In genomic region chr5:97980472-97980871, GRCm38 (mm10) we compare ENCODE assay signal across 7 mouse cellular contexts. TPM values are rescaled to one million over a fixed set of nuclear protein-coding genes. Genes with fewer than 3 reads are reported as not detected.
DNase-seq lines count a peak whose midpoint lies in the region; ATAC-seq lines count a peak whose summit lies in the region.

No protein-coding gene starts in this region.

- ATAC-seq in forebrain, embryonic 16.5 days: peak; percentile 63
- peak; percentile 41; the same call in 1 of the 2 replicates for ATAC-seq in intestine, embryonic 15.5 days
- no peak for ATAC-seq in stomach, embryonic 15.5 days (ENCODE audit: insufficient read depth, low FRiP score, low read depth)

- H3K9me3 ChIP-seq in forebrain, embryonic 16.5 days (ENCODE audit: control insufficient read depth, low read length): no peaks in the 10 kb centered on the region
- no peaks in the 10 kb centered on the region for H3K9me3 ChIP-seq in intestine, embryonic 15.5 days
- H3K9me3 ChIP-seq in stomach, embryonic 15.5 days: no peaks in the 10 kb centered on the region

- WGBS in forebrain, embryonic 16.5 days: 34% methylated on average over 14 of the region's 14 CpGs
- WGBS in intestine, embryonic 15.5 days: 30% methylated on average over 14 of the region's 14 CpGs
- WGBS in stomach, embryonic 15.5 days: 60% methylated on average over 14 of the region's 14 CpGs

- peak overlapping the region; percentile 2; the same call in 1 of the 2 replicates for H3K4me3 ChIP-seq in forebrain, embryonic 16.5 days (replicated peaks; ENCODE audit: low read length)
- H3K4me3 ChIP-seq in intestine, embryonic 15.5 days (replicated peaks): no peak overlapping the region
- H3K4me3 ChIP-seq in stomach, embryonic 15.5 days (replicated peaks): no peak overlapping the region

- H3K4me1 ChIP-seq in forebrain, embryonic 16.5 days (replicated peaks; ENCODE audit: control insufficient read depth, insufficient read depth, low read length): peaks cover 7% of the 10 kb centered on the region; the same call in 1 of the 2 replicates
- no peaks in the 10 kb centered on the region for H3K4me1 ChIP-seq in intestine, embryonic 15.5 days (replicated peaks)
- H3K4me1 ChIP-seq in stomach, embryonic 15.5 days: no peaks in the 10 kb centered on the region

- DNase-seq in right cerebral cortex, adult 18-20 months: peak; percentile 1
- no peak for DNase-seq in right cerebral cortex, postnatal 14 days
- DNase-seq in thymus, postnatal 0 days (ENCODE audit: low spot score): no peak
- no peak for DNase-seq in urinary bladder, adult 2 months (ENCODE audit: low spot score)

- H3K27me3 ChIP-seq in forebrain, embryonic 16.5 days (replicated peaks; ENCODE audit: control insufficient read depth, insufficient read depth, low read length): no peaks in the 10 kb centered on the region
- no peaks in the 10 kb centered on the region for H3K27me3 ChIP-seq in intestine, embryonic 15.5 days (replicated peaks)
- no peaks in the 10 kb centered on the region for H3K27me3 ChIP-seq in stomach, embryonic 15.5 days (replicated peaks)

- H3K4me2 ChIP-seq in forebrain, embryonic 16.5 days (ENCODE audit: low read length): peak overlapping the region; percentile 15
- H3K4me2 ChIP-seq in intestine, embryonic 15.5 days (replicated peaks): peak overlapping the region; percentile 30
- H3K4me2 ChIP-seq in stomach, embryonic 15.5 days: 0 out of 2 replicates have a peak overlapping the region, but pooled peaks have one; percentile 21

- H3K27ac ChIP-seq in forebrain, embryonic 16.5 days (ENCODE audit: low read length): no peak overlapping the region
- no peak overlapping the region for H3K27ac ChIP-seq in intestine, embryonic 15.5 days
- no peak overlapping the region for H3K27ac ChIP-seq in stomach, embryonic 15.5 days

- H3K36me3 ChIP-seq in forebrain, embryonic 16.5 days (ENCODE audit: control insufficient read depth, insufficient read depth): no peaks in the 10 kb centered on the region
- no peaks in the 10 kb centered on the region for H3K36me3 ChIP-seq in intestine, embryonic 15.5 days
- H3K36me3 ChIP-seq in stomach, embryonic 15.5 days: no peaks in the 10 kb centered on the region

- H3K9ac ChIP-seq in forebrain, embryonic 16.5 days (replicated peaks; ENCODE audit: low read depth, low read length): no peak overlapping the region
- H3K9ac ChIP-seq in intestine, embryonic 15.5 days: no peak overlapping the region
- H3K9ac ChIP-seq in stomach, embryonic 15.5 days: no peak overlapping the region

RNA-seq across cellular contexts. Expression of gene Antxr2, which starts 50.4 kb away (rescaled TPM):
- 4.1 TPM in 2 replicates for polyA plus RNA-seq in forebrain, embryonic 16.5 days (2015; fragmentation: Nextera tagmentation; extraction: Ambion mirVana)
- 19.1 and 21.7 TPM in 2 replicates for polyA plus RNA-seq in intestine, embryonic 15.5 days (2015; fragmentation: Nextera tagmentation; extraction: Ambion mirVana)
- 19.7 and 20.3 TPM in 2 replicates for polyA plus RNA-seq in stomach, embryonic 15.5 days (2015; fragmentation: Nextera tagmentation; extraction: Ambion mirVana)
- polyA plus RNA-seq in thymus, postnatal 0 days (2015; fragmentation: Nextera tagmentation; extraction: Ambion mirVana): 6.5 and 7.0 TPM in 2 replicates
- polyA plus RNA-seq in urinary bladder, adult 2 months (2012; rRNA removed): 9.9 and 16.7 TPM in 2 replicates
